14 mouse cellular contexts compared by ENCODE assay signal in genomic region chr6:116998948-116999682, GRCm38 (mm10).
A peak's percentile ranks its signal among the peaks of the same experiment; 100 is the strongest.
DNase-seq lines count a peak whose midpoint lies in the region; TF ChIP-seq lines count a peak whose summit lies in the region.
"Had no signal": no experiment of that assay in that cellular context is flagged by ENCODE, and none has a peak within 500 bp of the region (broad histone marks: within the 10 kb centered on the region; RNA-seq: fewer than 3 reads in every experiment).

No protein-coding gene starts in this region.

- no peaks in the 10 kb centered on the region for H3K27me3 ChIP-seq in cerebellum, adult 2 months (ENCODE audit: control insufficient read depth, insufficient read depth, low read length)
- H3K27me3 ChIP-seq: forebrain, embryonic 15.5 days; hindbrain, embryonic 13.5 days; limb, embryonic 13.5 days; midbrain, embryonic 12.5 days had no signal

- DNase-seq in gastrocnemius, adult 2 months = peak; percentile 27
- no peak for DNase-seq in gastrocnemius, adult 18-20 months (ENCODE audit: low spot score)
- peak; percentile 38 for DNase-seq in NIH3T3 (ENCODE audit: low read depth)
- peak; percentile 78 to 87 for DNase-seq in cerebellum, adult 2 months
- peak; percentile 30 to 43 for DNase-seq in left cerebral cortex, postnatal 36 days (ENCODE audit: low spot score in 2 of 2)
- no peak for DNase-seq in thymus, postnatal 36 days
- DNase-seq in T-cell, adult 2 months (ENCODE audit: low spot score) = no peak
- DNase-seq: heart, adult 2 months; lung, adult 2 months had no signal

- TF ChIP-seq CTCF in gastrocnemius, adult 2 months (IDR thresholded peaks at IDR 0.05) = no peak
- no peak for TF ChIP-seq CTCF in cerebellum, adult 2 months (IDR thresholded peaks at IDR 0.05; ENCODE audit: borderline replicate concordance, insufficient read depth, low read depth, low read length)

- no peak overlapping the region for H3K4me3 ChIP-seq in gastrocnemius, adult 2 months
- H3K4me3 ChIP-seq in cerebellum, adult 2 months (replicated peaks; ENCODE audit: insufficient read depth, low read depth, low read length) = no peak overlapping the region
- H3K4me3 ChIP-seq: forebrain, embryonic 15.5 days; heart, adult 2 months; hindbrain, embryonic 13.5 days; kidney, embryonic 15.5 days; limb, embryonic 13.5 days; midbrain, embryonic 12.5 days had no signal

- TF ChIP-seq POLR2A in cerebellum, adult 2 months (IDR thresholded peaks at IDR 0.05; ENCODE audit: borderline replicate concordance, insufficient read depth, low read length) = no peak

- H3K27ac ChIP-seq in gastrocnemius, adult 2 months = no peak overlapping the region
- no peak overlapping the region for H3K27ac ChIP-seq in cerebellum, adult 2 months (ENCODE audit: insufficient read depth, low read length)
- H3K27ac ChIP-seq: forebrain, embryonic 15.5 days; heart, adult 2 months; hindbrain, embryonic 13.5 days; kidney, embryonic 15.5 days; limb, embryonic 13.5 days; midbrain, embryonic 12.5 days had no signal

- intact Hi-C loops in gastrocnemius, adult 2 months (cut with DNase I) = no loop called here
- intact Hi-C loops in left cerebral cortex, postnatal 36 days (cut with DNase I) = no loop called here

- 7% methylated on average over 9 of the region's 9 CpGs for WGBS in cerebellum, adult 2 months

- peaks cover 12% of the 10 kb centered on the region; the same call in 1 of the 2 replicates for H3K4me1 ChIP-seq in cerebellum, adult 2 months (ENCODE audit: control insufficient read depth, insufficient read depth, low read length)
- H3K4me1 ChIP-seq: hindbrain, embryonic 13.5 days; kidney, embryonic 15.5 days; midbrain, embryonic 12.5 days had no signal

Comparison
In these comparisons a context has a peak if more than half of its experiments do, and no peak if none do; other contexts are left out.
1. DNase-seq: peak in gastrocnemius, adult 2 months (single experiment), NIH3T3 (single experiment), cerebellum, adult 2 months (2 of 2) and left cerebral cortex, postnatal 36 days (2 of 2); none in gastrocnemius, adult 18-20 months (single experiment), thymus, postnatal 36 days (0 of 2) and T-cell, adult 2 months (single experiment).